Mouse (Mus musculus) heart, adult 8-10 months (tissue): ENCODE measurements around the gene Cxcr5. TPM values are rescaled to one million over a fixed set of nuclear protein-coding genes. Genes with fewer than 3 reads are reported as not detected.

Experiments
- DNase-seq: peaks from one replicate; pipeline ENCODE4 v3.0.0; 2022; ENCODE audit warnings: low spot score
- total RNA-seq, 4 experiments: library from RNA; stranded (reverse); gene quantifications; 2 replicates each; pipeline ENCODE4 v1.2.4; 2022

Cxcr5 gene
- total RNA-seq, 4 experiments from 2014 or later, result 0.11 to 0.72 (median 0.14) TPM; not detected in 1

GRCm38 (mm10) chr9:44509487-44510354 is 52.0 kb downstream of the Cxcr5 start:
- DNase-seq, result peak; percentile 91

- DNase-seq, result no peak
These were observed 52.8 kb downstream of the Cxcr5 start for GRCm38 (mm10) chr9:44508721-44509486.

GRCm38 (mm10) chr9:44508124-44508619 is 53.5 kb downstream of the Cxcr5 start:
- DNase-seq, result no peak

- DNase-seq, result no peak
These were observed 54.3 kb downstream of the Cxcr5 start for GRCm38 (mm10) chr9:44507345-44507744.

- DNase-seq, result no peak
These were observed 55.1 kb downstream of the Cxcr5 start for GRCm38 (mm10) chr9:44506566-44506965.

GRCm38 (mm10) chr9:44505824-44506467 is 55.7 kb downstream of the Cxcr5 start:
- no peak for DNase-seq

- DNase-seq, result no peak
These were observed 56.5 kb downstream of the Cxcr5 start for GRCm38 (mm10) chr9:44504893-44505823.

- no peak for DNase-seq
These were observed 59.7 kb downstream of the Cxcr5 start for GRCm38 (mm10) chr9:44502006-44502405.

- DNase-seq, result no peak
These were observed 60.3 kb downstream of the Cxcr5 start for GRCm38 (mm10) chr9:44501206-44501879.

- DNase-seq, result no peak
These were observed 61.0 kb downstream of the Cxcr5 start for GRCm38 (mm10) chr9:44500638-44501175.

- DNase-seq, result no peak
These were observed 61.5 kb downstream of the Cxcr5 start for GRCm38 (mm10) chr9:44500163-44500533.

GRCm38 (mm10) chr9:44499356-44500162 is 62.1 kb downstream of the Cxcr5 start:
- no peak for DNase-seq

- no peak for DNase-seq
These were observed 63.0 kb downstream of the Cxcr5 start for GRCm38 (mm10) chr9:44498421-44499355.

GRCm38 (mm10) chr9:44497624-44498377 is 63.9 kb downstream of the Cxcr5 start:
- no peak for DNase-seq

GRCm38 (mm10) chr9:44496803-44497461 is 64.7 kb downstream of the Cxcr5 start:
- DNase-seq, result no peak

GRCm38 (mm10) chr9:44495810-44496344 is 65.8 kb downstream of the Cxcr5 start:
- no peak for DNase-seq
